Mouse (Mus musculus): Measurements from ENCODE around the gene Glt28d2. TPM values are rescaled to one million over a fixed set of nuclear protein-coding genes. Genes with fewer than 3 reads are reported as not detected.
"Not testable (repeated sequence)": the region's sequence is repeated elsewhere in the genome, so short reads cannot be mapped to it uniquely, and the experiment has no call there.

Gene Glt28d2
- 1.7 and 1.9 TPM in 2 replicates for total RNA-seq (2021)
- long read RNA-seq, experiment 1, transcript Glt28d2-201 (2 exons, 2,732 nt) = major isoform, 6 of 6 reads
- long read RNA-seq, experiment 1, partial matches to known transcripts = 0 of 6 reads
- long read RNA-seq, experiment 1, other reads (novel, unspliced or antisense) = 0 of 6 reads
- long read RNA-seq, experiment 2, partial matches to known transcripts = 0 of 2 reads
- long read RNA-seq, experiment 2, other reads (novel, unspliced or antisense) = 0 of 2 reads

GRCm38 (mm10) chr3:85887239-85887827 is at the start of gene Glt28d2, which contains the start of gene Gm37240:
Gene Glt28d2 (minus strand): TSS chr3:85887516.
Gene Gm37240 (minus strand): TSS chr3:85887518.
- DNase-seq = peak; percentile 91

GRCm38 (mm10) chr3:85933586-85933985 is 46.3 kb upstream of the Glt28d2 start:
- DNase-seq = no peak

- DNase-seq = no peak
These were observed 44.5 kb upstream of the Glt28d2 start for GRCm38 (mm10) chr3:85931859-85932258.

GRCm38 (mm10) chr3:85930671-85931255 is 43.4 kb upstream of the Glt28d2 start:
- no peak for DNase-seq

GRCm38 (mm10) chr3:85929711-85930110 is 42.4 kb upstream of the Glt28d2 start:
- no peak for DNase-seq

- no peak for DNase-seq
These were observed 40.9 kb upstream of the Glt28d2 start for GRCm38 (mm10) chr3:85928140-85928611.

- no peak for DNase-seq
These were observed 40.0 kb upstream of the Glt28d2 start for GRCm38 (mm10) chr3:85927296-85927695.

- DNase-seq = peak; percentile 87
These were observed 36.9 kb upstream of the Glt28d2 start for GRCm38 (mm10) chr3:85923954-85924945.

GRCm38 (mm10) chr3:85923343-85923742 is 36.0 kb upstream of the Glt28d2 start:
- DNase-seq = no peak

GRCm38 (mm10) chr3:85922331-85922730 is 35.0 kb upstream of the Glt28d2 start:
- peak; percentile 91 for DNase-seq

- not testable (repeated sequence) for DNase-seq
These were observed 33.4 kb upstream of the Glt28d2 start for GRCm38 (mm10) chr3:85920671-85921070.

GRCm38 (mm10) chr3:85917600-85917999 is 30.3 kb upstream of the Glt28d2 start:
- DNase-seq = peak; percentile 36

- DNase-seq = no peak
These were observed 27.5 kb upstream of the Glt28d2 start for GRCm38 (mm10) chr3:85914806-85915205.

- DNase-seq = no peak
These were observed 19.8 kb upstream of the Glt28d2 start for GRCm38 (mm10) chr3:85907136-85907535.

- DNase-seq = no peak
These were observed 17.1 kb upstream of the Glt28d2 start for GRCm38 (mm10) chr3:85904371-85904770.

- DNase-seq = no peak
These were observed 7.7 kb upstream of the Glt28d2 start for GRCm38 (mm10) chr3:85895020-85895419.

- no peak for DNase-seq
These were observed 4.3 kb upstream of the Glt28d2 start for GRCm38 (mm10) chr3:85891571-85891970.

GRCm38 (mm10) chr3:85888221-85888671 is 930 bp upstream of the Glt28d2 start:
- DNase-seq = peak; percentile 19

- peak; percentile 52 for DNase-seq
These were observed 579 bp downstream of the Glt28d2 start for GRCm38 (mm10) chr3:85886636-85887238.

GRCm38 (mm10) chr3:85885906-85886305 is 1.4 kb downstream of the Glt28d2 start:
- no peak for DNase-seq

- peak; percentile 69 for DNase-seq
These were observed 6.6 kb downstream of the Glt28d2 start for GRCm38 (mm10) chr3:85880687-85881086.

- no peak for DNase-seq
These were observed 7.2 kb downstream of the Glt28d2 start for GRCm38 (mm10) chr3:85880068-85880467.

Data from adrenal gland, postnatal 14 days (tissue).